Mouse (Mus musculus) gastrocnemius, postnatal 4 days (tissue): ENCODE measurements around the gene Cox7a2l. TPM values are rescaled to one million over a fixed set of nuclear protein-coding genes. Genes with fewer than 3 reads are reported as not detected.

Experiments
- DNase-seq, 2 experiments: peaks; one replicate each; pipeline ENCODE4 v3.0.0; 2021 to 2022; ENCODE audit warnings: low spot score in 2 of 2, mixed read lengths in 2 of 2
- total RNA-seq, 2 experiments: library from RNA; stranded (reverse); gene quantifications; 2 replicates each; pipeline ENCODE4 v1.2.3; 2021

Cox7a2l gene
- total RNA-seq, 2 experiments from 2014 or later = 176 to 192 TPM

DNA sequence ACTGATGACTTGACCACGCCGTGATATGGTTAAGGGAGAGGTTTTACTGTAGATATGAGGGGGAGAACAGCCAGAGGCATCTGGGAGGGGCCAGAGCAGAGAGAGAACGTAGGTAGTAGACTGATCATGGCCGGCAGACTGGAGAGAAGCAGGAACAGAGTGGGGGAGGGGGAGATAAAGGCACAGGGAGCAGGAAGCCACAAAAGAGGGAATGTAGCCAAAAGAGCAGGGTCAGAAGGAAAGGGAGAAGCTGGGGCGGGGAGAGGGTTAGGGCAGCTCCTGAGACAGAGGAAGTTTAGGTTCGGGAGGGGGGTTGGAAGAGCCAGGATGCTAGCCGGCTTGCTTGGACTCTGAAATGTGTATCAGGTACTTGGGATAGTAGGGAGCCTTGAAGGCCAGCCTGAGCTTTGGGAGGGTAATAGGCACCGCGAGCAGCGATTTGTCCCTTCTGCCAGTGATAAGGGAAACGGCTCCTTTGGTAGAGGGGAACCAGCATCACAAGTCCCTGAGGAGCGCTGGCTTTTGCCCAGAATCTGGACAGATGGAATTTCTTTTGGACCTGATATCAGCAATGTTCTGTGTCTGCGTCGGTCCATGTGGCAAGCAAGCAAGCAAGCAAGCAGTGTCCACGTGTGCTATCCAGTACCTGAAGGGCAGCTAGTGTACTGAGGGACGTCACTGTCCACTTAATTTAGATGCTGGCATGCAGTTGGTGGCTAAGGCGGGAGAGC lies 10.7 kb upstream of the Cox7a2l start:
- DNase-seq = no peak

DNA sequence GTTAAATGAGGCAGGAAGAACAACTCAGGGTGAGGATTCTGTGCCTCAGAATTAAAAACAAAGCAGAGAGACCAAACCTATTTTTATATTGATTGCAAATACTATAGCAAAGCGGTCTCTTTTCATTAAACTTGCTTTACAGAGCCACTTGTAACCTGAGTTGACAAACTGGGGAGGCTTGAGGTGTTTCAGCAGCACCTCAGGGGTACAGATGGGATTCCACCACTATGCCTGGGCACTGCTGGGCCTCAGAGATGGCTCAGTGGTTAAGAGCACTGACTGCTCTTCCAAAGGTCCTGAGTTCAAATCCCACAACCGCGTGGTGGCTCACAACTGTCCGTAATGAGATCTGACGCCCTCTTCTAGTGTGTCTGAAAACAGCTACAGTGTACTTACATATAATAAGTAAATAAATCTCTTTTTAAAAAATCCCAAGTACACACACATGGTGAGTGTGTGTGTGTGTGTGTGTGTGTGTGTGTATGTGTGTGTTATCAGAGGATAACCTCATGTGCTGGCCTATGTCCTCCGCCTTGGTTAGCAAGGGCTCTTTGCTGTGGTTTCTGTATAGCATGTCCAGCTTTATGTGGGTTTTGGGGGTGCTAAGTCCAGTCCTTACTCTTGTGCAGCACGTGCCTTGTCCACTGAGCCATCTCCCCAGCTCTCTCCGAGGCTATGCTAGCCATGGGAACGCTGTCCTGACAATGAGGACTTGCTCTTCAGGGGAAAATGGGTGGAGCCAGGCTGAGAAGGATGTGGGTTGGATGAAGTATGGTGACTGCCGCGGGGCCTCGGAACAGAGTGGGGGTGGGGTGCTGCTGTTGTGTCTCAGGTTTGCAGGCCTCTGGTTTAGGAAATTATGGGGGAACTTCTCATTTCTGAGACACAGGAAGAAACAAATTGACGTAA lies 9.7 kb upstream of the Cox7a2l start:
- DNase-seq = no peak

DNA sequence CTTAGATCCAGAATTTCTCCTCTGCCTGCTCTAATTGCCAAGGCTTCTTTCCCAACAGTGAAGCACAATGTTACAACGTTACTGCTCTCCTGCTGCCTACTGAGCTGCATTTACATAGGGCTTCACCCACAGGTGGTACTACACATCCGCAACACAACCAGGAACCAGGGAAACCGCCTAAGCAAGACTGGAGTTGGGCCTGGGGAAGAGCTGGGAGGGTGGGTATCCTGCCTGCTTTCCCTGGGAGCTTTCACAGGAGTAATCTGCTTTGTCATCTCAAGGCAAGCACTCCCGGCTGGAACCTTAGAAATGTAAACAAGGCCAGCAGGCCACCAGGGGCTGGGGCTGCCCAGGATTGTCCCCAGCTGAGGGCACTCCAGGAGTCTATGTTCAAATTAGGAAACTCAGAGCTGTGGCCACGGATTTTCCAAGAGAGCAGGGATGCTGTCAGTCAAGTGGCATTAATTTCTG lies 9.0 kb upstream of the Cox7a2l start:
- DNase-seq = no peak

GRCm38 (mm10) chr17:83525596-83525995 lies 8.5 kb upstream of the Cox7a2l start:
- DNase-seq = no peak

DNA sequence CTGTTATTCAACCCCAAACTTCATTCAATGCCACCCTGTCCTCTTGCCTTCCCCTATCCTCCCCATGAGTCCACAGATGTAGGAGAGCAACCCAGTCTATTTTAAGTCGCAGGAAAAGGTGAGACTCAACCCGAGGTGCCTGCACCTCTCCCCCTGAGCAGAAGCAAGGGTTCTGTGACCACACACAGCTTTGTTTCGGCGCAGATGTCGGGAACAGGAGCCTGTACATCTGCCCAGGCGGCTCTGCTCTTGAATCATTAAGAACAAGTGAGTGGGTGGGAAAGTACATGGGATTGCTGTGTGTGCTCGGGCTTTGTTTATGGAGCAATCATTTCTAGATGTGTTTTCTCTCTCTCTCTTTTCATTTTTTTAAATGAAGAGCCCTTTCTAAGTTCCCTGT lies 7.6 kb upstream of the Cox7a2l start:
- no peak for DNase-seq

GRCm38 (mm10) chr17:83522590-83523379 lies 5.7 kb upstream of the Cox7a2l start:
- no peak for DNase-seq

- DNase-seq = no peak
Measured at GRCm38 (mm10) chr17:83521881-83522280, 4.8 kb upstream of the Cox7a2l start.

- peak; percentile 72 to 88 for DNase-seq
Measured at GRCm38 (mm10) chr17:83514213-83514701, 2.9 kb downstream of the Cox7a2l start.

DNA sequence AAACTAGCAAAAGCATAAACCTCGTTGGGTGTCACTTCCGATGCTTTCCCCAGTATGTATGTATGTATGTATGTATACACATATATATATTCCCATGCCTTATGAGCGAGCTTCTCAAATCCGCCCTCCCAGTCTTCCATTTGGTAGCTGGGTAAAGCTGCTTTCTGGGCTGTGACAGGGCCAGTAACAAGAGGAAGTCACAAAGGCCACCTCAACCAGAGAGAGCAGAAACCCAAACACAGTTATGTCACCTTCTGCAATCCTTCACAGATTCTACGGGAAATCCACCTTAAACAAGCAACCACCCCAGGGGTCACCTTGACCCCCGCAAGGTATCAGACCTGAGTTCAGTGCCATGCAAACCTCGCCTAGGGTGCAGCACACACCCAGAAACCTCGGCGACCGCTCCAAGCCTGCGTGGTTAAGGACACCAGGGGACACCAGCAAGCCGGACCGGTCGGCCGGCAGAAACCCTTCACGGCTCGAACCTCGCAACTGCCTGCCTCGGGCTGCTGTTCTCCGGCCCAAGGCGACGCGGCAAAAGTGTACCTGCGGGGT lies 3.4 kb downstream of the Cox7a2l start:
- no peak for DNase-seq

- no peak for DNase-seq
Measured at GRCm38 (mm10) chr17:83512130-83512529, 5.0 kb downstream of the Cox7a2l start.

DNA sequence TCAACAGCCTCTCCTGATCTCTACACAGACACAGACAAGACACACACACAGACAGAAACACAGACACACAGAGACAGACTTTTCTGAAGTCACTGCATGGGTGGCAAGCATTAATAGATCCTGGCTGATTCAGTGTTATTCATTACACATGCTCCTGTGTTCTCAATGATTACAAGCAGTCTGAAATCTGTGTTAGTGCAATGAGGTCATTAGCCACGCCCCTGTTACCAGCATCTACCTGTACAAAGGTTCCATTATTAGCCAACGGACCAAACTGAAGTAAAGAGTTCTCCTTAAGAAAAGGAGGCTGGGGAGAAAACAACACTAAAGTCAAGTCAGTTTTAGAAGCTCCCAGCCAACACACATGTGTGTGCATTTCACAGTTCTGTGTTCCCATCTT lies 13.4 kb downstream of the Cox7a2l start:
- DNase-seq = no peak

DNA sequence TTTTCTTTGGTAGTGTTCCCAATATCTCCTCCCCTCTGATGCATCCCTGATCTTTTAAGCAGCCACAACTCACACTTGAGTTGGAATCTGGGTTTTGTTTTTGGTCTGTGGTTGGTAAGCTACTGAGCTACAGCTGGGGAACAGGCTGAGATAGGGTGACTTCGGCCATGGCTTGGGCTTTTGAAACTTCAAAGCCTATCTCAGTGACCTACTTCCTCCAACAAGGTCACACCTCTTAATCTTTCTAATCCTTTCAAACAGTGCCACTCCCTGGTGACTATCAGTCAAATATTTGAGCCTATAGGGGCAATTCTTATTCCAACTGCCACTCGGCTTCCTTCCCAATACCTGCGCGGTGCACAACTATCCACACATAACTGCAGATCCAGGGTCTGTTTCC lies 17.4 kb downstream of the Cox7a2l start:
- DNase-seq = no peak

DNA sequence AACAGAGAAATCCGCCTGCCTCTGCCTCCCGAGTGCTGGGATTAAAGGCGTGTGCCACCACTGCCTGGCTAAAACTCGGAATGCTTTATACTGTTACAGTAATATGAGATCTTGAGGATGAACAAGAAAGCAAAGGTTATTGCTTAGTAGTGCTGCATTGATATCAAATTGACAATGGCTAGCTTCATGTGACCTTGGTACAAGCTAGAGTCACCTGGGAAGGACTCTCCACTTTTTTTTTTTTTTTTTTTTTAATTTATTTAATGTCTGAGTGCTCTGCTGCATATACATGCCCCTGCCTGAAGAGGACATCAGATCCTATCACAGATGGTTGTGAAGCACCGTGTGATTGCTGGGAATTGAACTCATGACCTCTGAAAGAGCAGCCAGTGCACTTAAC lies 18.2 kb downstream of the Cox7a2l start:
- DNase-seq = no peak

- no peak for DNase-seq
Measured at GRCm38 (mm10) chr17:83487762-83488161, 29.4 kb downstream of the Cox7a2l start.

DNA sequence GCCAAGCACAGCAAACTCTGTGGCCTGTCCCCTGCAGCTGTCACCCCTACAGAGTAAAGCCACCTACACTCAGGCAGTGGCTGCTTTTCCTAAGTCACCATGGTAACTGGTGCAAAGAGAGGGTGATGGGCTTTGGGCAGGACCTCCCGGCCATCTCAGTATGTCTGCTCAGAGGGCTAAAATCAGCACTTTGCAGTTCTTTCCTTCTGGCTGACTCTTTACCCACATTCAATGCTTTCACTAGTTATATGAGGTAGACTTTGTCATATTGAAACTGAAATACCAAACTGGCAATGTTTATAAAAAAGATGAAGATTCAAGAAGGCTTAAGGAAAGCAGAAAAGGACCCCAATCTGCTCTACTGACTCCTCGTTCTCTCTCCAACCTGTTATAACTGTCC lies 33.3 kb downstream of the Cox7a2l start:
- no peak for DNase-seq

DNA sequence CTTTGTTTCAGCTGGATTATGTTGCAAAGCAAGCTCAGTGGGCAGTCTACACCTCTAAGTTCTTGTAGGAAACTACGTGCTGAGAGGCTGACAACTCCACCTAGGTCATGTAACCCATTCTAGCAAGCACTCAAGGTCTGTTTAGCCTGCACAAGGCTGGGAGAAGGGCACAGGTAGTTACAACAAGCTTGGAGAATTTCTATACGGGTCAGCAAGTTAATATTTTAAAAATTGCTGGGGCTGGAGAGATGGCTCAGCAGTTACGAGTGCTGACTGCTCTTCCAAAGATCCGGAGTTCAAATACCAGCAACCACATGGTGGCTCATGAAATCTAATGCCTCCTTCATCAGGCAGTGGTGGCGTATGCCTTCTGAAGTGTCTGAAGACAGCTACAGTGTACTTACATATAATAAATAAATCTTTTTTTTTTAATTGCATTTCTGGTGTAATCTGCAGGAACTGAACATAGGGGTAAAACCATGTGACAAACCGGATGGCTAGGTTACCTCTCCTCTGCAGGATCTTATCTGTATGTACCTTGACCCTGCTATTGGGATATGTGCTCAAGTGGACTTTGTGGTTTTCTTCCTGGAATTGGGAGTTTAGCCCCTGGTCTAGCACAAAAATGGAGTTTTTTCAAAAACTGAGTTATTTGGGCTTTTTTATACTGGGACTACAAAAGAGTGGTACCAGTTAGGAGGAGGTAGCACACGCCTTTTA lies 34.2 kb downstream of the Cox7a2l start:
- no peak for DNase-seq

GRCm38 (mm10) chr17:83481551-83481950 lies 35.6 kb downstream of the Cox7a2l start:
- peak in 1 of 2 experiments; percentile 16 for DNase-seq

DNA sequence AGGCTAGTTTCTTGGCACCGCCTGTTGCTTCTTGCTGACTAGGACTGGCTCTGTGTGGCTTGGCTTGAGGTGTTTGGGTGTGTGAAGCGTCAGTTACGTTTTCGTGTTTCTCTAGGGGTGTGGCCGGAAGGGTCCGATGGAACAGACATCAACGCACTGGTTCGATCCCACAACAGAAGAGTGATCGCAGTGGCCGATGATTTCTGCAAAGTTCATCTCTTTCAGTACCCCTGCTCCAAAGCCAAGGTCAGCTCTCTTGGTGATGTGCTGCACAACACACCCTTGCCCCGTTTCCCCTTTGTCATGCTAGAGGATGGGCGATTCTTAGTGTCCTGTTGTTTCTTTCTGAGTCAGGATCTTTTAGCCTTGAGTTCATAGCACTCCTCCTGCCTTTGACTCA lies 40.0 kb downstream of the Cox7a2l start:
- no peak for DNase-seq

DNA sequence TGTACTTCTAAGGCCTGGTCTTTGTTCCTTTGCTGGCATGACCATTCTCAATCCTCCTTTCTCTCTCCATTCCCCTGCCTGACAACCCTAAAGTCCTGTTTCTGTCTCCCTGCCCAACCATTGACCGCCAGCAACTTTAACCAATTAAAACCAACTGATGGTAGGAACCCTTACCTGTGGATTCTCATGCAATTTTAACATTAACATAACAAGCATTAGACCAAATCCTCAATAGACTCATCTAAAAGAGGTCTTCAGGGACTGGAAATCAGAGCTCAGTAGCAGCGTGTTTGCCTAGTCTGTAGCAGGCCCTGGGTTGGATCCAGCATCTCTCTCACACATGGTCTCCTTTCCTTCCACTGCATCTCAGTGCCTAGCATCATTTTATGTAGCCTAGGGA lies 47.5 kb downstream of the Cox7a2l start:
- DNase-seq = no peak

DNA sequence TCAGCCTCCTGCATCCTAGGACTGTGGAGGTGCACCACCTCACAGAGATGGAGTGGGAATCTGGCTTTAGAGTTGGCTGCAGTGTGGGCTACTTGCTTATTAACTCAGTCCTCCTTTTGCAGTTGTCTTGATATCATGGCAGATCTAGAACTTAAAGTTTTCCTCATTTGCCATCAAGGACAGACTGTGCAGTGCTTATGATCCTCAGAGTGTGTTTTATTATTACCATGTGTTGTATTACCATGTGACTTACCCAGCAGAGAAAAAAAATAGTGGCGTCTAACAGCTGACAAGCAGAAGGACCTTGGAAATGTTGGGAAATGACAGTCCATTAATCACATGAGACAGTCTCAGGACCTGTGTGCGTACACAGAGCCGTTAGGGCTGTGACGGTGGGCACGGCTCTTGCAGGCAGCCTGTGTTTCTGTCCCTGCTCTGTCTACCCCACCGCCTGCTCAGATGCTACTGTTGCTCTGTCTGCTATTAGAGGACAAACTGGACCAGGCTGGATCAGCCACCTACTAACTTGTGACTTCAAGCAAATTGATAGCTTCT lies 50.4 kb downstream of the Cox7a2l start:
- DNase-seq = no peak
